Mouse (Mus musculus) c-Kit-negative CD71-positive TER-119-positive erythroid progenitor cells, embryonic 14.5 days (primary cell): ENCODE results near the gene Dcaf7.

ENCODE experiments used
- DNase-seq: peaks from one replicate; pipeline ENCODE4 v3.0.0-alpha.2; 2013; ENCODE audit warnings: low read depth, low spot score

The Dcaf7 gene

DNA sequence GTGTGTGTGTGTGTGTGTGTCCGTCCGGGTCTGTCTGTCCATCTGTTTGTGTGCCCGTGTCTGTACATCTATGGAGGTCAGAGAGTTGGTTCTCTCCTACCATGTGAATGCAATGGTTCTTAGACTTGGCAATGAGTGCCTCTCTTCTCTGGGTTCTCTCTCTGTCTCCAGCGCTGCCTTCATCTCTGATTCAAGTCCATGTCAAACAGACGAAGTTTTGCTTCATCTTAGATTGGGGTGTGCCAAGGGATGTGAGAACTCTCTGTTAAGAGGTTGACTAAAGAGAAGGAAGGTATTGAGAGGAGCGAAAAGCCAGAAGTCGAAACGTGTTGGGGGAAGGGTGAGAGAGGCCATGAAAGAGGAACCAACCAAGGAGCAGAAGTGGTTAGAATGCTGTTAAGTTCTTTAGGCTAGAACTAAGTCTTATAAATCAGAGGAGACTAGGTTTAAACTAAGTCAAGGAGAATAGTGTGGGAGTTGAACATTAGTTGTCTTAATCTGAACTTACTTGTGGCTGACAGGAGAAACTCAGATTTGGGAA lies 69.4 kb downstream of the Dcaf7 start:
- DNase-seq: no peak
